Comparison of ENCODE assay signal across 33 mouse cellular contexts in the genomic region with DNA sequence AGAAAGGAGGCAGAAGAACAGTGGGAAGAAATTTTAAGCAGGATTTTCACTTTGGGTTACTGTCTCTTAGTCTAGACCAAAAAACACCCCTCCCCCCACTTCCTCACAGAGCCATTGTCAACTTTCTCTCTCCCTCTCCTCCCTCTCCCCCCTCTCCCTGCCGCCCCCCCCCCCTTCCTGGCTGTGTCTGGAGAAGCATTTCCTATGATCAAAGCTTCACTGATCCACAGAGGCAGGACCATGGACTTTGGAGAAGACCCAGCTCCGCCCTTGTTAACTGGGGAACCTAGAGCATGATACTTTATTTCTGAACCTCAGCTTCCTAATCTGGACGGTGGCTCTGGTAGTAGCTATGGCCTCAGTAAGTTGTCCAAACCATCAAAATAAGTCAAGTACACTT. TPM values are rescaled to one million over a fixed set of nuclear protein-coding genes. Genes with fewer than 3 reads are reported as not detected.
DNase-seq lines count a peak whose midpoint lies in the region; ATAC-seq and TF ChIP-seq lines count a peak whose summit lies in the region.
"Had no signal": no experiment of that assay in that cellular context is flagged by ENCODE, and none has a peak within 500 bp of the region (broad histone marks: within the 10 kb centered on the region; RNA-seq: fewer than 3 reads in every experiment).

No protein-coding gene starts in this region.

- no peak overlapping the region for H3K4me3 ChIP-seq in kidney, adult 2 months (ENCODE audit: insufficient read depth, low read depth, low read length)
- H3K4me3 ChIP-seq in lung, embryonic 14.5 days (ENCODE audit: low read depth, low read length), result no peak overlapping the region
- no peak overlapping the region for H3K4me3 ChIP-seq in lung, adult 2 months (replicated peaks; ENCODE audit: extremely low read depth, low read depth, low read length)
- H3K4me3 ChIP-seq: embryonic facial prominence, embryonic 15.5 days; forebrain, embryonic 13.5 days; heart, embryonic 13.5 days; intestine, embryonic 15.5 days; limb, embryonic 10.5 days; limb, embryonic 15.5 days; liver, embryonic 15.5 days; midbrain, embryonic 13.5 days; neural tube, embryonic 13.5 days had no signal

- H3K4me1 ChIP-seq in kidney, adult 2 months (ENCODE audit: control insufficient read depth, insufficient read depth, low read length), result no peaks in the 10 kb centered on the region
- H3K4me1 ChIP-seq in lung, embryonic 14.5 days (ENCODE audit: insufficient read depth), result no peaks in the 10 kb centered on the region
- no peaks in the 10 kb centered on the region for H3K4me1 ChIP-seq in lung, adult 2 months (ENCODE audit: control insufficient read depth, insufficient read depth, low read length)
- H3K4me1 ChIP-seq: embryonic facial prominence, embryonic 15.5 days; forebrain, embryonic 13.5 days; intestine, embryonic 15.5 days; limb, embryonic 15.5 days; liver, embryonic 15.5 days; neural tube, embryonic 13.5 days had no signal

- peak; percentile 16 for DNase-seq in embryo, embryonic 11 days
- DNase-seq in embryo, embryonic 10 days (ENCODE audit: low spot score), result no peak
- peak; percentile 8 for DNase-seq in kidney, adult 2 months
- no peak for DNase-seq in kidney, adult 8-10 months
- DNase-seq in lung, embryonic 14.5 days, result peak; percentile 41
- DNase-seq in lung, adult 2 months, result no peak
- DNase-seq in lung, postnatal 36 days, result peak; percentile 32
- DNase-seq: adrenal gland, postnatal 10 days; cerebellum, adult 8-10 months; cerebellum, postnatal 25 days; gastrocnemius, postnatal 10 days; heart, postnatal 10 days; layer of hippocampus, adult 9-11 months; right cerebral cortex, postnatal 4 days; thymus, adult 18-20 months; thymus, postnatal 25 days had no signal

- no peak overlapping the region for H3K27ac ChIP-seq in kidney, adult 2 months (ENCODE audit: insufficient read depth, low read depth, low read length)
- no peak overlapping the region for H3K27ac ChIP-seq in lung, embryonic 14.5 days (ENCODE audit: low read depth)
- H3K27ac ChIP-seq: embryonic facial prominence, embryonic 15.5 days; forebrain, embryonic 13.5 days; heart, embryonic 13.5 days; intestine, embryonic 15.5 days; kidney, postnatal 0 days; limb, embryonic 10.5 days; limb, embryonic 15.5 days; liver, embryonic 15.5 days; macrophage; midbrain, embryonic 13.5 days; neural tube, embryonic 13.5 days; stomach, postnatal 0 days had no signal

- TF ChIP-seq POLR2A in kidney, adult 2 months (IDR thresholded peaks at IDR 0.05; ENCODE audit: low read depth, low read length), result no peak
- TF ChIP-seq POLR2A in lung, adult 2 months (IDR thresholded peaks at IDR 0.05; ENCODE audit: borderline replicate concordance, extremely low read depth, low read depth, low read length), result no peak

- H3K4me2 ChIP-seq in lung, embryonic 14.5 days, result no peak overlapping the region
- H3K4me2 ChIP-seq: embryonic facial prominence, embryonic 15.5 days; forebrain, embryonic 13.5 days; heart, embryonic 13.5 days; intestine, embryonic 15.5 days; limb, embryonic 15.5 days; liver, embryonic 15.5 days; midbrain, embryonic 13.5 days; neural tube, embryonic 13.5 days had no signal

- WGBS in kidney, adult 2 months, result 35% methylated on average over 2 of the region's 3 CpGs
- 40% methylated on average over 2 of the region's 3 CpGs for WGBS in lung, embryonic 14.5 days
- WGBS in lung, adult 2 months, result 23% methylated on average over 3 of the region's 3 CpGs

- ATAC-seq in lung, embryonic 14.5 days (ENCODE audit: insufficient read depth), result no peak; the same call in 1 of the 2 replicates
- ATAC-seq: forebrain, embryonic 13.5 days; hindbrain, embryonic 16.5 days; intestine, embryonic 15.5 days; midbrain, embryonic 13.5 days had no signal

- no peak for TF ChIP-seq CTCF in kidney, adult 2 months (conservative IDR thresholded peaks at IDR 0.05; ENCODE audit: insufficient read depth, insufficient read length, low read depth, low read length)
- TF ChIP-seq CTCF in lung, embryonic 14.5 days (IDR thresholded peaks at IDR 0.05; ENCODE audit: low read depth), result no peak
- TF ChIP-seq CTCF in lung, adult 2 months (IDR thresholded peaks at IDR 0.05; ENCODE audit: insufficient read depth, low read length), result no peak

- no peaks in the 10 kb centered on the region for H3K36me3 ChIP-seq in kidney, adult 2 months (ENCODE audit: control insufficient read depth, insufficient read depth, low read length)
- no peaks in the 10 kb centered on the region for H3K36me3 ChIP-seq in lung, embryonic 14.5 days (ENCODE audit: insufficient read depth)
- H3K36me3 ChIP-seq: embryonic facial prominence, embryonic 15.5 days; G1E; heart, embryonic 13.5 days; intestine, embryonic 15.5 days; limb, embryonic 10.5 days; limb, embryonic 15.5 days; liver, embryonic 15.5 days; midbrain, embryonic 13.5 days; neural tube, embryonic 13.5 days had no signal

- no peaks in the 10 kb centered on the region for H3K27me3 ChIP-seq in kidney, adult 2 months (replicated peaks; ENCODE audit: control insufficient read depth, insufficient read depth, low read length)
- H3K27me3 ChIP-seq in lung, embryonic 14.5 days (ENCODE audit: insufficient read depth, low read length), result no peaks in the 10 kb centered on the region
- H3K27me3 ChIP-seq: embryonic facial prominence, embryonic 15.5 days; forebrain, embryonic 13.5 days; heart, embryonic 13.5 days; intestine, embryonic 15.5 days; limb, embryonic 15.5 days; liver, embryonic 15.5 days; midbrain, embryonic 13.5 days; neural tube, embryonic 13.5 days had no signal

- H3K9me3 ChIP-seq in lung, embryonic 14.5 days (ENCODE audit: low read depth, low read length), result no peaks in the 10 kb centered on the region
- H3K9me3 ChIP-seq: embryonic facial prominence, embryonic 15.5 days; forebrain, embryonic 13.5 days; G1E; heart, embryonic 13.5 days; intestine, embryonic 15.5 days; limb, embryonic 10.5 days; limb, embryonic 15.5 days; liver, embryonic 15.5 days; midbrain, embryonic 13.5 days had no signal

- no peak overlapping the region for H3K9ac ChIP-seq in lung, embryonic 14.5 days
- H3K9ac ChIP-seq: embryonic facial prominence, embryonic 15.5 days; forebrain, embryonic 13.5 days; heart, embryonic 13.5 days; intestine, embryonic 15.5 days; limb, embryonic 15.5 days; liver, embryonic 15.5 days; midbrain, embryonic 13.5 days; neural tube, embryonic 13.5 days had no signal

RNA-seq across cellular contexts. Expression of gene Gm10181, which starts 30.5 kb away (rescaled TPM):
- not detected in 2 replicates for polyA plus RNA-seq in kidney, adult 2 months (2012; rRNA removed)
- polyA plus RNA-seq in lung, embryonic 14.5 days (2014; fragmentation: Nextera tagmentation; extraction: Ambion mirVana), result not detected in 2 replicates
- not detected in 2 replicates for polyA plus RNA-seq in lung, adult 2 months (2012; rRNA removed)
- polyA plus RNA-seq: embryonic facial prominence, embryonic 15.5 days; forebrain, embryonic 13.5 days; G1E; gonadal fat pad, adult 2 months; heart, embryonic 13.5 days; hindbrain, embryonic 11.5 days; hindbrain, embryonic 16.5 days; intestine, embryonic 15.5 days; kidney, postnatal 0 days; limb, embryonic 10.5 days; limb, embryonic 15.5 days; liver, embryonic 15.5 days; macrophage; midbrain, embryonic 13.5 days; neural tube, embryonic 13.5 days; spleen, adult 2 months; stomach, postnatal 0 days had no signal

Comparison
In these comparisons a context has a peak if more than half of its experiments do, and no peak if none do; other contexts are left out.
1. DNase-seq: peak in embryo, embryonic 11 days (single experiment), kidney, adult 2 months (single experiment), lung, embryonic 14.5 days (single experiment) and lung, postnatal 36 days (single experiment); none in embryo, embryonic 10 days (single experiment), kidney, adult 8-10 months (0 of 2) and lung, adult 2 months (single experiment).